Mouse (Mus musculus): ENCODE measurements around the gene Traip. TPM values are rescaled to one million over a fixed set of nuclear protein-coding genes. Genes with fewer than 3 reads are reported as not detected.

Gene Traip
- polyA plus RNA-seq, 1 experiment from 2014 or later = 29.4 TPM

DNA sequence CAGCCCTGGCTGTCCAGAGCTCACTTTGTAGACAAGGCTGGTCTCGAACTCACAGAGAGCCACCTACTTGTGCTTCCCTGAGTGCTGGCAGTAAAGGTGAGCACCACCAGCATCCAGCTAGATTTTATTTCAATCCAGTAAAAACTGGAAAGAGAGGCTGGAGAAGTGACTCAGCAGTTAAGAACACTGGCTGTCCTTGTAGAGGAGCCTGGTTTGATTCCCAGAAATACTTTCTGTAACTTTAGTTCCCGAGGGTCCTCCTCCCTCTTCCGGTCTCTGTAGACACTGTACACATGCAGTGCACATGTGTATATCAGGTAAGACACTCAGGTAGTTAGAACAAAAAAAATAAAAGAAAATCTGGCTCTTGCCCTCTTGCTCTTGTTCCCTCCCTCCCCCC, 38.0 kb downstream of the Traip start:
- Histone ChIP-seq H3K27ac (peak overlapping the region; percentile 65; the same call in 1 of the 2 replicates), H3K27me3 (no peaks in the 10 kb centered on the region), H3K4me1 (peaks cover 22% of the 10 kb centered on the region), H3K4me2 (replicated peaks) (no peak overlapping the region), H3K9me3 (no peaks in the 10 kb centered on the region), H3K9ac (no peak overlapping the region), H3K36me3 (no peaks in the 10 kb centered on the region), H3K4me3 (no peak overlapping the region)
- WGBS = 41% methylated on average over 3 of the region's 3 CpGs
- ATAC-seq (ENCODE audit: insufficient number of reproducible peaks, insufficient read depth, low FRiP score, low TSS enrichment) = no peak

DNA sequence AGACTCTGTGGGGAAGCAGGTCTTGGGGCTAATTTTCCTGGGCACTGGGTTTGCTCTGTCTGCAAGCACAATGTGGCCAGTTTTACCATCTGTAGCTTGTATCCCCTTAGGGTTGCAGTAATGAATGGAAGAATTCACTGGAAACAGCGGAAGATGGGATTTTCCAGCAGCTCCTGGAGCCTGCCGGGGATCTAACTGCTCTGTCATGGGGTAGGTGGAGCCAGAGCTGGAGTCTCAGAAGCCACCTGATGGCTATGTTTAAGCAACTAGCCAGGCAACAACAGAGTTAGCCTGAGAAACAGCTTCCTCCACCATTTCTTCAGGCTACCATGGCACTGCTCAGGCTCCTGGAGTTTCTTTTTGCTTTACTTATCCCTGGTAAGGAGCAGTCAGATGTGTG, 42.3 kb downstream of the Traip start, which contains the start of gene Cdhr4:
TSS of gene Cdhr4 (plus strand) at position 301 of the 400 bp plus-strand sequence.
- Histone ChIP-seq H3K4me2 (replicated peaks) (no peak within 1 kb of the TSS), H3K36me3 (no peaks in the 10 kb centered on the region), H3K9me3 (no peaks in the 10 kb centered on the region), H3K27me3 (no peaks in the 10 kb centered on the region), H3K4me1 (peaks cover 10% of the 10 kb centered on the region; the same call in 1 of the 2 replicates), H3K4me3 (no peak within 1 kb of the TSS), H3K27ac (peak within 1 kb of the TSS; percentile 5; the same call in 1 of the 2 replicates), H3K9ac (no peak within 1 kb of the TSS)
- no peak for ATAC-seq (ENCODE audit: insufficient number of reproducible peaks, insufficient read depth, low FRiP score, low TSS enrichment)
- WGBS = 26% methylated on average over 2 of the region's 2 CpGs

DNA sequence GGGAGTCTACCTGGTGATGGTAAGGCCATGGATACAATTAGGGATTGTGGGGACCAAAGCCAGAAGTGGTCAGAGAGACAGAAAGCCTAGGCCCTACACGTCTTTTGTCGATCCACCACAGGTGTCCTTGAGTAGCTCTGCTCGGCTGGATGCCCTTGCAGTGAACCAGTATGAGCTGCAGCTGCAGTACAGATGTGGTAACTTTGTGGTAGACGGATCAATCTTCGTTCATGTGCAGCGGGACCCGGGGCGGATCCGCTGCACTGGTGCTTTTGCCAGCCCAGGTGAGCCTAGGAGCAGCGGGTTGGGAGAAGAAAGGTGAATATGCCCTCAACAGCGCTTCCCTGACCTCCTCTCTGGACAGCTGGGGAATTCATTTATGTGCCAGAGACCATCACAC, 43.1 kb downstream of the Traip start:
- ATAC-seq (ENCODE audit: insufficient number of reproducible peaks, insufficient read depth, low FRiP score, low TSS enrichment) = no peak
- no peak overlapping the region for H3K27ac ChIP-seq

DNA sequence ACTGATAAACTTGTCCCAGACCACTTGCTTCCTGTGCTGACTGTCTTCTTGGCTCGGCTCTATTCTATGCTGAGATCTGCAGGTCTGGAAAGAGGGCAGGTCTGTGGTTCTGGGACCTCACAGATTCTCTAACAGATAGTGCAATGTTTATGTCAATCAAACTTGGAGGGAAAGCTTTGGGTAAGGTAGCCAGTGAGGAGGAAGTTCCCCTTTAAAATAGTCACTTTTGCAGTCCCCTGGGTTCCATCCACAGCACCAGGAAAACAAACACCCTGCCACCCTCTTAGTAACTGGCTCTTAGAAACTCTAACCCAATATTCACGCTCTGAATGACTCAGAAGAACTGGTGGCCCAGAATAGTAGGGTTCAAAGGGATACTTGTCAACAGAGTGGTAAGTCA, 44.5 kb downstream of the Traip start:
- Histone ChIP-seq H3K27me3 (no peaks in the 10 kb centered on the region), H3K4me2 (replicated peaks) (no peak overlapping the region), H3K4me1 (no peaks in the 10 kb centered on the region), H3K9ac (no peak overlapping the region), H3K4me3 (no peak overlapping the region), H3K9me3 (no peaks in the 10 kb centered on the region), H3K36me3 (no peaks in the 10 kb centered on the region), H3K27ac (0 out of 2 replicates have a peak overlapping the region, but pooled peaks have one; percentile 17)
- no peak for ATAC-seq (ENCODE audit: insufficient number of reproducible peaks, insufficient read depth, low FRiP score, low TSS enrichment)
- 68% methylated on average over 2 of the region's 2 CpGs for WGBS

More for the DNA sequence above, 43.1 kb downstream of the Traip start:
- H3K36me3 ChIP-seq = no peaks in the 10 kb centered on the region
- H3K9me3 ChIP-seq = no peaks in the 10 kb centered on the region
- H3K4me3 ChIP-seq = no peak overlapping the region
- H3K9ac ChIP-seq = no peak overlapping the region
- WGBS = 81% methylated on average over 11 of the region's 11 CpGs
- H3K4me2 ChIP-seq (replicated peaks) = no peak overlapping the region
- H3K4me1 ChIP-seq = peaks cover 5% of the 10 kb centered on the region; the same call in 1 of the 2 replicates
- H3K27me3 ChIP-seq = no peaks in the 10 kb centered on the region

DNA sequence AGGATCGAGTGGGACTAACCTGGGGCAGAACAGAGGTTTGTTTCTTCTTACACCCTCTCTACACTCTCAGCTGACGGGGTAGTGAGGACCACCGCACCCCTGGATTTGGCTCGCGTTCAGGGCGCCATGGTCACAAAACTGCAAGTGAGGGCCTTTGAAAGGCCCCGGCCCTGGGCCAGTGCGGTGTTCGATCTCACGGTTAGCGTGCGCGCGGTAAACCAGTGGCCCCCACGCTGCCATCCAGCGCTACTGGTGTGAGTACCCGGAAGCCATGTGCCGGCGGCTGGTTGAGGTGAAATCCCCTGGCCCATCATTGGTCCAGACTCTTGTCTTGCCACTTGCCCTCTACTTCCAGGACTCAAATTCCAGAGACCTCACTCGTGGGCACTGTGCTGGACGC, 45.6 kb downstream of the Traip start:
- H3K4me3 ChIP-seq = no peak overlapping the region
- no peaks in the 10 kb centered on the region for H3K4me1 ChIP-seq
- H3K9ac ChIP-seq = no peak overlapping the region
- no peaks in the 10 kb centered on the region for H3K9me3 ChIP-seq
- WGBS = 94% methylated on average over 21 of the region's 21 CpGs
- ATAC-seq (ENCODE audit: insufficient number of reproducible peaks, insufficient read depth, low FRiP score, low TSS enrichment) = no peak
- H3K36me3 ChIP-seq = no peaks in the 10 kb centered on the region
- H3K27ac ChIP-seq = no peak overlapping the region
- H3K27me3 ChIP-seq = no peaks in the 10 kb centered on the region
- no peak overlapping the region for H3K4me2 ChIP-seq (replicated peaks)

DNA sequence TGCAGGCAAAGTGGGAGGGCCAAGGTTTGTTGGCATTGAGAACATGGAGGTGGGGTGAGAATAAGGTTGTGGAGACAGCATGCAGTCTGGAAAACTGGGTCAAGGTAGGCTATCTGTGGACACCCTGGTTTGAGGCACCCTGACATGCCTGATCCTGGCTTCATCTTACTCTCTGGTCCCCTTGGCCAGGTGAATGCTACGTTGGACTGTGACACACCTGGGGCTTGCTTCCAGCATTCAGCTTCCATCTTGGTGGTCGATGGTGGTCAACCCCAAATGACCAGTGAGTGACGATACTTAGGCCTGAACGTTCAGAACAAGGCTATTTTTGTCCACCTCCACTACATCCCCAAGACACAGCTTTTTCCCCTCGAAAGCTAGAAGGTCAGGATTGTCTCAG, 46.1 kb downstream of the Traip start, which contains the start of gene Gm20662:
TSS of gene Gm20662 (plus strand) at position 301 of the 400 bp plus-strand sequence.
- Histone ChIP-seq H3K27me3 (no peaks in the 10 kb centered on the region), H3K4me1 (no peaks in the 10 kb centered on the region), H3K36me3 (no peaks in the 10 kb centered on the region), H3K9ac (no peak within 1 kb of the TSS), H3K27ac (no peak within 1 kb of the TSS), H3K4me3 (no peak within 1 kb of the TSS), H3K9me3 (no peaks in the 10 kb centered on the region), H3K4me2 (replicated peaks) (no peak within 1 kb of the TSS)
- 94% methylated on average over 5 of the region's 5 CpGs for WGBS
- ATAC-seq (ENCODE audit: insufficient number of reproducible peaks, insufficient read depth, low FRiP score, low TSS enrichment) = no peak

DNA sequence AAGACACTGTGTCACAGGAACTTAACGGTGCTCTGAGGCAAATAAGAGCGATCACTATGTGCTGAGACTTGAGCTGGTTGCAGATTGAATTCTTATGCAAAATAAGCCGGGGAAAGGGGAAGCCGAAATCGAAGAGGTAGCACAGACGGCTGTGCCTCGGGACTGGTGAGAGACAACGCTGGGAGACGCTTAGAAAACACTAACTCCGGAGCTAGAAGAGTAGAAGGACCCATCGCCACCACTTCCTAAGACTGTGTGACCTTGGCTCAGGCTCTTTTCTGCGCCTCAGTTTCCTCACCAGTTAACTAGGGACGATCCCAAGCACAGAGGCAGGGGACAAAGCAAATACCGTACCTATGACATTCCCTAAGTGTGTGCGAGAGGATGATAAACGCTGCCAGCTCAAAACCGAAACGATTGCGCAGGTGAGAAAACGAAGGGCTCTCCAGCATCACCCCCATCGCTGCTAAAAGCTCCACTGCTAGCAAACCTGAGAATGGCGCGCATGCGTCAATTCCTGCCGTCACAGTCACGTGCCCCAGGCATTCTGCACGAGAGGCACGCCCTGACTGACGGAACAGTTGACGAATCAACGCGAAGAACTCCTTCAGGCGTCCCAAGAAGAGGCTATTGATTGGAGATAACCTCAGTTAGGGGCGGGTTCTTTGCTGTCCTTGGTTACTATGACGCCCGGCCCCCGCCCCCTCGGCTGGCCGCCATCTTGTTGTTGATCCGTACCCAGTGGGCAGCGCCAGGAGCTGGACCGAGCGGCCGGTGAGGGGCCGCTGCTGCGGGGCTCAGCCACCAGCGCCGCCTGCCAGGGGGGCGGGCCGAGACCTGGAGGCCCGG, 52.2 kb downstream of the Traip start, which contains the start of gene Ip6k1:
TSS of gene Ip6k1 (plus strand) at position 580 of the 849 bp plus-strand sequence.
- peak; percentile 98 for ATAC-seq (ENCODE audit: insufficient number of reproducible peaks, insufficient read depth, low FRiP score, low TSS enrichment)

DNA sequence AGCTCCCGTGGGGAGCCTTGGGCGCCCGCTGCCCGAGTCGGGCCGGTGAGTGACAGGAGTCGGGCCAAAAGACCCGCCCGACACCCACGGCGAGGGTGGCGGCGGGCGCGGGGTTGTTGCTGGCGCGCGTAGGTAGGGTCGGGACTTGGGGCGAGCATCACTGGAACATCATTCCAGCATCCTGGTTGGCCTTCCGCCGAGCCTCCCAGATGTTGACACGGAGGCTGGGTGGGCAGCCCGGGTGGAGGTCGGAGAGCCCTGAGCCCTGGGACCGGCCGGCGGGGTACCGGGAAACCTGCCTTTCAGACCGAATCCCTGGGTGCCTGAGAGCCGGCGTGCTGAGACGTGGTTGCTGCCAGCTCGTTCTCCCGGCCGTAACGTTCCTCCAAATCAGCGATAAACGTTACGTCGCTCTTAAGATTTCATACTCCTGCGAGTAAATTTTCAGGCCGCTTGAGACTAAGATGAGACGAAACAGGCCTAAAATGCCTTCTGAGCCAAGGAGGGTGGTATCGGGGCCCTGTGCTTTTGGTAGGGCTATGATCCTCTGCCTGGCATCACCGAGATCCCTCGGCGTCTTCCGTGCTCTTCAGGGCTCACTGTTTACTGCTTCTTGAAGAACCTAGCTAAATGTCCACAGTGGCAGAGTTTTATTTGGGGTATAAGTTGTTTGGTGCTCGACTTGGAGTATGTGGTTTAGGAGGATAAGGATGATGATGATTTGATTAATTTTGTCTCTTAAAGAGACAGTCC, 53.0 kb downstream of the Traip start:
- peak overlapping the region; percentile 94 for H3K27ac ChIP-seq
- under 1% methylated on average over 50 of the region's 50 CpGs for WGBS
- H3K4me1 ChIP-seq = peaks cover 20% of the 10 kb centered on the region
- peak overlapping the region; percentile 90 for H3K9ac ChIP-seq
- peak; percentile 45 for ATAC-seq (ENCODE audit: insufficient number of reproducible peaks, insufficient read depth, low FRiP score, low TSS enrichment)
- H3K4me3 ChIP-seq = peak overlapping the region; percentile 82
- H3K36me3 ChIP-seq = no peaks in the 10 kb centered on the region
- H3K9me3 ChIP-seq = no peaks in the 10 kb centered on the region
- H3K27me3 ChIP-seq = no peaks in the 10 kb centered on the region
- peak overlapping the region; percentile 84 for H3K4me2 ChIP-seq (replicated peaks)

More for the DNA sequence above, 52.2 kb downstream of the Traip start, which contains the start of gene Ip6k1:
- H3K27me3 ChIP-seq = no peaks in the 10 kb centered on the region
- peak within 1 kb of the TSS; percentile 82 for H3K4me3 ChIP-seq
- H3K4me1 ChIP-seq = peaks cover 20% of the 10 kb centered on the region
- under 1% methylated on average over 51 of the region's 51 CpGs for WGBS
- peak within 1 kb of the TSS; percentile 90 for H3K9ac ChIP-seq
- no peaks in the 10 kb centered on the region for H3K9me3 ChIP-seq
- peak within 1 kb of the TSS; percentile 84 for H3K4me2 ChIP-seq (replicated peaks)
- no peaks in the 10 kb centered on the region for H3K36me3 ChIP-seq
- H3K27ac ChIP-seq = peak within 1 kb of the TSS; percentile 94

DNA sequence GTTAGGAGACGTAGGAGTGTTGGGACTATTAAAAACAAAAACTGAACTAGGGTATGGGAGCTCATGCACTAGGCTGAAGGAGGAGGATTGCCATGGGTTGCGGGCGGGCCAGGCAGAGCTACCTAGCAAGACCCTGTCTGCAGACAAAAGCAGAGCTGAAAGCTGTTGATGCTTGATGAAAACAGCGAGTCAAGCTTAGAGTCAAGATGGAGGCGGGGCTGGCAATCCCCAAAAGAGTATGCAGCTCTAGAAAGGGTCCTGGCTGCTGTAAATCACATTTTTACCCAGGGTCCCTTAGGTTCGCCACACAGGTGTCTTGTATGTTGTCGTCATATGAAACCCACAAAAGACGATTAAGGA, 53.6 kb downstream of the Traip start:
- H3K36me3 ChIP-seq = no peaks in the 10 kb centered on the region
- ATAC-seq (ENCODE audit: insufficient number of reproducible peaks, insufficient read depth, low FRiP score, low TSS enrichment) = no peak
- H3K4me3 ChIP-seq = peak overlapping the region; percentile 82
- no peaks in the 10 kb centered on the region for H3K27me3 ChIP-seq
- WGBS = 10% methylated on average over 8 of the region's 8 CpGs
- H3K4me2 ChIP-seq (replicated peaks) = peak overlapping the region; percentile 84
- peaks cover 20% of the 10 kb centered on the region for H3K4me1 ChIP-seq
- peak overlapping the region; percentile 90 for H3K9ac ChIP-seq
- no peaks in the 10 kb centered on the region for H3K9me3 ChIP-seq
- H3K27ac ChIP-seq = peak overlapping the region; percentile 94

DNA sequence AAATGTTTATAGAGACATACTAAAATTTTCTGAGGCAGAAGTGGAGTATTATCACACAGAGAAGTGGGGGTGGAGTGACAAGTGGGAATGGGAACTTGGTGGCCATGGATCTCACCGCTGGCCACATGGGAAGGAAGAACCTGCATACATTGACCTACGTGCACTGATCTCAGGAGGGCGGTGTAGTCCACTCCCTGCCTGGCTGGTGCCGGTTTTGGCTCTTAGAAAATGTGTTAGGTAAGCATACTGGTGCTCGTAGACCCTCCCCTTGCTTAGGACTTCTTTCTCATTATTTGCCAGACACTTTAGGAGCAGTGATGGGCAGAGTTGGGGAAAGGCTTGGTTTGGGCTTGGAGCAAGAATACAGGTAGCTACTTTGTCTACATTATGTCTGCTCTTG, 58.1 kb downstream of the Traip start:
- no peak overlapping the region for H3K9ac ChIP-seq
- H3K9me3 ChIP-seq = no peaks in the 10 kb centered on the region
- 88% methylated on average over 5 of the region's 5 CpGs for WGBS
- no peaks in the 10 kb centered on the region for H3K27me3 ChIP-seq
- no peak overlapping the region for H3K4me3 ChIP-seq
- no peak overlapping the region for H3K27ac ChIP-seq
- H3K4me2 ChIP-seq (replicated peaks) = no peak overlapping the region
- peaks cover 7% of the 10 kb centered on the region for H3K36me3 ChIP-seq
- H3K4me1 ChIP-seq = peaks cover 18% of the 10 kb centered on the region
- ATAC-seq (ENCODE audit: insufficient number of reproducible peaks, insufficient read depth, low FRiP score, low TSS enrichment) = no peak

DNA sequence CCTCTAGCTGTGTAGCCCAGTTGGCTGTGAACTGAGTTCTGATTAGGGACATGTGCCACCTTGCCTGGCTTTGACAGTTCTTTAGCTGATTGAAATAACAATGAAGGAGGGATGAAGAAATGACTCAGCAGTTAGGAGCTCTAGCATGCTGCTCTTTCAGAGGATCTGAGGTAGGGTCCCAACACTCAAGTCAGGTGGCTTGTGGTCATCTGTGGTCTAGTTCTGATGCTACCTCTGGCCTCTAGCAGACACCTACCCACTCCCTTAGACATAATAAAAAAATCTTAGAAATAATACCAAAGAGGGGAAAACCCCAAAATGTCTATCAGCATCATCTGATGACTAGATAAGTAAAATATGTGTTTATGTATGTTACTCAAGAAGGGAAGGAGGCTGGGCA, 60.4 kb downstream of the Traip start:
- H3K4me1 ChIP-seq = no peaks in the 10 kb centered on the region
- no peaks in the 10 kb centered on the region for H3K9me3 ChIP-seq
- ATAC-seq (ENCODE audit: insufficient number of reproducible peaks, insufficient read depth, low FRiP score, low TSS enrichment) = no peak
- H3K27ac ChIP-seq = no peak overlapping the region
- H3K36me3 ChIP-seq = peaks cover 10% of the 10 kb centered on the region
- no peaks in the 10 kb centered on the region for H3K27me3 ChIP-seq
- no peak overlapping the region for H3K4me3 ChIP-seq
- no peak overlapping the region for H3K9ac ChIP-seq
- no peak overlapping the region for H3K4me2 ChIP-seq (replicated peaks)

All from embryonic facial prominence, embryonic 12.5 days (tissue).